Mouse (Mus musculus) left cerebral cortex, adult 2 months (tissue): ENCODE results near the gene Ipo13. TPM values are rescaled to one million over a fixed set of nuclear protein-coding genes. Genes with fewer than 3 reads are reported as not detected.
A peak's percentile ranks its signal among the peaks of the same experiment; 100 is the strongest.

Source experiments
- DNase-seq, 2 experiments: peaks; one replicate each; pipeline ENCODE4 v3.0.0; 2021 to 2022; ENCODE audit warnings: low spot score in 2 of 2, mixed read lengths in 1 of 2; ENCODE audit errors: extremely low spot score in 1 of 2
- H3K27ac ChIP-seq: fragments of 200-600 bp; 2 replicates; pipeline ENCODE4 v1.8.1; 2022
- H3K4me3 ChIP-seq: fragments of 200-600 bp; 2 replicates; pipeline ENCODE4 v1.8.1; 2022
- CTCF ChIP-seq: fragments of 200-600 bp; IDR thresholded peaks from 2 replicates; pipeline ENCODE4 v1.8.1; 2022; ENCODE audit warnings: antibody characterized with exemption, mild to moderate bottlenecking, moderate library complexity
- intact Hi-C: fragments of 180-260 bp; cut with DNase I; formaldehyde crosslinking; loops from one replicate; pipeline ENCODE4 v1.15.1; 2025
- total RNA-seq, 2 experiments: library from RNA; stranded (reverse); gene quantifications; 2 replicates each; pipeline ENCODE4 v1.2.3; 2021

Gene Ipo13
- total RNA-seq, 2 experiments from 2014 or later = 115 to 123 TPM

DNA sequence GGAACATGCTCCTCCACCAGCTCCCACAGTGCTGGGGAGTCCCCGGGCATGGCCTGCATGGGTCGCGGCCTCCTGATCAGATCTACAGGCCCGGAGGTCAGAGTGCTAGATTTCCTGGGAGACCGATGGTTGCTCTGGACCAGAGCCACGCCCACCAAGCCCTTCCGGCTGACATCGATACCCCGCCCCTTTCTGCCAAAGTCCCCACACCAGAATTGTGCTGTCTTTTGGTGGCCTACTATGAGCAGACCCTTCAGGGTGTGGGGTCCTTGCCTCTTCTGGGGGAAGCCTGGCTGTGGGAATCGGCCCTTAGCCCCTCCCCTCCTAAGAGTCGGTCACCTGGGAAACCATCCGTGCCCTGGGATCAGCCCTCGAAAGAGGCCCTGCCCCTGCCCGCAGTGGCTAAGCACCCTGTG is 42.3 kb downstream of the Ipo13 start, which contains the start of gene Ccdc24:
Gene Ccdc24 (minus strand): TSS at position 87 of the 416 bp plus-strand sequence.
- DNase-seq = no peak
- intact Hi-C loops = no loop called here
- Histone ChIP-seq H3K27ac (no peak within 1 kb of the TSS), H3K4me3 (no peak within 1 kb of the TSS)
- no peak for TF ChIP-seq CTCF

- Histone ChIP-seq H3K4me3 (no peak overlapping the region), H3K27ac (no peak overlapping the region)
- no peak for DNase-seq
- no peak for TF ChIP-seq CTCF
- intact Hi-C loops = no loop called here
These were observed 43.0 kb downstream of the Ipo13 start for GRCm38 (mm10) chr4:117871787-117872186.

GRCm38 (mm10) chr4:117870437-117870836 is 44.4 kb downstream of the Ipo13 start:
- DNase-seq = no peak
- Histone ChIP-seq H3K27ac (no peak overlapping the region), H3K4me3 (no peak overlapping the region)
- intact Hi-C loops = no loop called here
- TF ChIP-seq CTCF = no peak

GRCm38 (mm10) chr4:117869317-117869716 is 45.5 kb downstream of the Ipo13 start:
- no peak for TF ChIP-seq CTCF
- intact Hi-C loops = no loop called here
- Histone ChIP-seq H3K27ac (no peak overlapping the region), H3K4me3 (no peak overlapping the region)
- no peak for DNase-seq

- Histone ChIP-seq H3K4me3 (no peak overlapping the region), H3K27ac (no peak overlapping the region)
- intact Hi-C loops = loop anchor here (2.0 kb wide), 1 partner anchor 39 kb away; no protein-coding TSS in a partner anchor
- peak; percentile 76 for TF ChIP-seq CTCF
- peak in 1 of 2 experiments; percentile 64 for DNase-seq
These were observed 47.0 kb downstream of the Ipo13 start for GRCm38 (mm10) chr4:117867823-117868222.

DNA sequence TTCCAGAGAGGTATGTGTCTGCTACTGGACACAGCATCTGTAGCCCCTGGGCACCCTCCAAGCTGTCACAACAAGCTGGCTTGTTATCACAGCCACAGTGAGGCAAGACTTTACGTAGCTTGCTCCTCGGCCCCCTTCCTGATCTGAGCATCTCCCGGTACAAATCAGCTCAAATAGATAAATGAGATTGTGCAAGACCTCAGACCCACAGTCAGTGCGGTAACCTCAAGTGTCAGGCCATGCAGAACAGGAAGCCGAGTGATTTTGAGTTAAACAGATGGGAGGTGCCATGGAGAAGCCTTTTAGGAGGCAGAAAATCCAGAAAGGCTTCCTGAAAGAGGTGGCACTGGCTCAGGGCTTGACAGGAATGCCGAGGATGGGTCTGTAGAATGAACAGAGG is 47.8 kb downstream of the Ipo13 start:
- DNase-seq = no peak
- TF ChIP-seq CTCF = no peak
- no peak overlapping the region for H3K4me3 ChIP-seq
- intact Hi-C loops = loop anchor here (2.0 kb wide), 1 partner anchor 38 kb away; no protein-coding TSS in a partner anchor
- H3K27ac ChIP-seq = no peak overlapping the region

DNA sequence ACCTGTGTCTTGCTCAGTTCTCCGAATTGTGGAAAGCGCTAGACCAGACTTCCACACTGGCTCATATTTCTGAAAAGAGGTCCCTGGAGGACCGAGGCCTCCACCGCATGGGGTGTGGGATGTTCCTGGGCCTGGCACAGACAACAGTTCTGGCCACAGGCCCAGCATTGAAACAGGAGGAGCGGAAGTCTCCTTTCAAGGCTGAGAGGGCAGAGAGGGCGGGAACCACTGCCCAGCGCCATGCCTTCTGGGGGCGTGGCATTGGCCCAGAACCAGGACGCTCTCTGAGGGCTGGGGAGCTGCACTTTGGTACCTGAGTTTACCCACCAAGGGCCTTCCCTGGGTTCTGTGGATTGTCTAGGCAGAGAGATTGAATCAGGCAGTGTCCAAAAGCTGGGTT is 48.7 kb downstream of the Ipo13 start:
- Histone ChIP-seq H3K4me3 (no peak overlapping the region), H3K27ac (no peak overlapping the region)
- intact Hi-C loops = loop anchor here (2.0 kb wide), 1 partner anchor 37 kb away; no protein-coding TSS in a partner anchor
- DNase-seq = no peak
- no peak for TF ChIP-seq CTCF

DNA sequence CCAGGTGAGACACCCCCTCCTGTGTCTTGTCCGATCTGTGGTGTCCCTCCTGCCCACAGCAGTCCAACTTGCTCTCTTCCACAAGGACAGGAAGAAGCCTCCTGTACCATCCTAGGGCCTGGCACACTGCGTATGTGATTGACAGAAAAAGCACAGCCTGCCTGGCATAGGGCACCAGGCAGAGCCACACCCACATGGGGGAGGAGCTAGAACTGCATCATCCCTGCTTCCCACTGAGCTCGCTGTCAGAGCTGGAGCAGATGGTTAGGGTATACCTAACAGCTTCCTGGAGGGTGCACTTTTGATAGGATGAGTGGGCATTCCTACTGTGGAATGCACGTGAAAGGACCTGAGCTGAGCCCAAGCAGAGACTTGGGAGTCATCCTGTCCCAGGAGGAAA is 52.0 kb downstream of the Ipo13 start:
- intact Hi-C loops = no loop called here
- H3K27ac ChIP-seq = no peak overlapping the region
- H3K4me3 ChIP-seq = no peak overlapping the region
- no peak for TF ChIP-seq CTCF
- peak; percentile 52 to 56 for DNase-seq

- peak overlapping the region; percentile 40; the same call in 1 of the 2 replicates for H3K27ac ChIP-seq
- TF ChIP-seq CTCF = no peak
- intact Hi-C loops = no loop called here
- DNase-seq = no peak
- no peak overlapping the region for H3K4me3 ChIP-seq
These were observed 54.2 kb downstream of the Ipo13 start for GRCm38 (mm10) chr4:117860570-117860969.

- DNase-seq = peak in 1 of 2 experiments; percentile 70
- Histone ChIP-seq H3K4me3 (no peak overlapping the region), H3K27ac (no peak overlapping the region)
- peak; percentile 76 for TF ChIP-seq CTCF
- intact Hi-C loops = loop anchor here (2.0 kb wide), 2 partner anchors 22 to 30 kb away; no protein-coding TSS in a partner anchor
These were observed 56.0 kb downstream of the Ipo13 start for GRCm38 (mm10) chr4:117858794-117859193.

GRCm38 (mm10) chr4:117855146-117855545 is 59.7 kb downstream of the Ipo13 start:
- intact Hi-C loops = no loop called here
- H3K27ac ChIP-seq = peak overlapping the region; percentile 78

GRCm38 (mm10) chr4:117852152-117852868 is 62.5 kb downstream of the Ipo13 start:
- Histone ChIP-seq H3K27ac (no peak overlapping the region), H3K4me3 (no peak overlapping the region)
- no peak for TF ChIP-seq CTCF
- no peak for DNase-seq
- intact Hi-C loops = no loop called here

More at GRCm38 (mm10) chr4:117855146-117855545, 59.7 kb downstream of the Ipo13 start:
- no peak for TF ChIP-seq CTCF
- H3K4me3 ChIP-seq = no peak overlapping the region
- no peak for DNase-seq
